Comparison of ENCODE assay signal across 11 mouse cellular contexts in the genomic region with DNA sequence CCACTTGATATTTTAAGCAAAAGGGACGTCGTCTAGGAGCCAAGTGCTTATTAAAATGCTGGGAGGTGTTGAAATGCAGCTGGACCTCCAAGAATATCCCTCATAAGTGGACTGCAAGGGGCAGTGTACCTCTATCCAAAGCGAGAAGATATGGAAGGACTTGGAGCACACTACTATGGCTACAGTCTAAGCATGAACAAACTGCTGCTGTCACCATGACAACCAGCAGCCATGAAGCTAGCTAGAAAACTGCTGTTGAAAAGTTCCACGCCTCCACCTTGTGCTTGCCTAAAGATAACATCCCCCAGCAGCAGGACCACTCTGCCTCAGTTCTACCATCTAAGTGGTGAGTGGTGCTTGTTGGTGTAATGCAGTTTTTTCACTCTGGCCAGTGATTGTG.
DNase-seq lines count a peak whose midpoint lies in the region; ATAC-seq and TF ChIP-seq lines count a peak whose summit lies in the region.
"Had no signal": no experiment of that assay in that cellular context is flagged by ENCODE, and none has a peak within 500 bp of the region (broad histone marks: within the 10 kb centered on the region; RNA-seq: fewer than 3 reads in every experiment).

No protein-coding gene starts in this region.

- TF ChIP-seq CTCF in hindbrain, postnatal 0 days (IDR thresholded peaks at IDR 0.05; ENCODE audit: low read depth): no peak
- no peak for TF ChIP-seq CTCF in liver, postnatal 0 days (IDR thresholded peaks at IDR 0.05; ENCODE audit: low read depth)

- no peak overlapping the region for H3K4me2 ChIP-seq in hindbrain, embryonic 13.5 days
- H3K4me2 ChIP-seq in hindbrain, postnatal 0 days (ENCODE audit: low read depth, low read length): no peak overlapping the region
- no peak overlapping the region for H3K4me2 ChIP-seq in liver, postnatal 0 days (ENCODE audit: low read depth, low read length)
- H3K4me2 ChIP-seq: embryonic facial prominence, embryonic 13.5 days; limb, embryonic 15.5 days had no signal

- no peak overlapping the region for H3K27ac ChIP-seq in hindbrain, embryonic 10.5 days
- no peak overlapping the region for H3K27ac ChIP-seq in hindbrain, embryonic 13.5 days
- H3K27ac ChIP-seq in hindbrain, postnatal 0 days: no peak overlapping the region
- no peak overlapping the region for H3K27ac ChIP-seq in liver, postnatal 0 days (ENCODE audit: low read depth)
- H3K27ac ChIP-seq: embryonic facial prominence, embryonic 13.5 days; limb, embryonic 15.5 days had no signal

- no peaks in the 10 kb centered on the region for H3K36me3 ChIP-seq in hindbrain, embryonic 10.5 days
- H3K36me3 ChIP-seq in hindbrain, embryonic 13.5 days: no peaks in the 10 kb centered on the region
- no peaks in the 10 kb centered on the region for H3K36me3 ChIP-seq in hindbrain, postnatal 0 days (ENCODE audit: insufficient read depth, low read length)
- no peaks in the 10 kb centered on the region for H3K36me3 ChIP-seq in liver, postnatal 0 days (replicated peaks; ENCODE audit: insufficient read depth, low read length)
- H3K36me3 ChIP-seq: embryonic facial prominence, embryonic 13.5 days; limb, embryonic 15.5 days had no signal

- no peak overlapping the region for H3K9ac ChIP-seq in hindbrain, embryonic 13.5 days
- H3K9ac ChIP-seq in hindbrain, postnatal 0 days (replicated peaks; ENCODE audit: low read length): no peak overlapping the region
- no peak overlapping the region for H3K9ac ChIP-seq in liver, postnatal 0 days (replicated peaks)
- H3K9ac ChIP-seq: embryonic facial prominence, embryonic 13.5 days; limb, embryonic 15.5 days had no signal

- peak; percentile 6 for DNase-seq in hindbrain, embryonic 10.5 days (ENCODE audit: low spot score)
- peak; percentile 32 for DNase-seq in embryo, embryonic 11 days
- DNase-seq in hindbrain, postnatal 0 days (ENCODE audit: low spot score): peak; percentile 70
- peak; percentile 72 for DNase-seq in right cerebral cortex, adult 18-20 months
- DNase-seq in adrenal gland, postnatal 14 days: no peak
- DNase-seq in kidney, postnatal 10 days: no peak
- no peak for DNase-seq in liver, postnatal 0 days

- no peak overlapping the region for H3K4me3 ChIP-seq in hindbrain, embryonic 10.5 days
- no peak overlapping the region for H3K4me3 ChIP-seq in hindbrain, embryonic 13.5 days
- H3K4me3 ChIP-seq in hindbrain, postnatal 0 days (ENCODE audit: low read length): no peak overlapping the region
- H3K4me3 ChIP-seq in liver, postnatal 0 days (ENCODE audit: low read depth, low read length): no peak overlapping the region
- H3K4me3 ChIP-seq: embryonic facial prominence, embryonic 13.5 days; limb, embryonic 15.5 days; myocyte had no signal

- no peaks in the 10 kb centered on the region for H3K9me3 ChIP-seq in hindbrain, embryonic 10.5 days
- H3K9me3 ChIP-seq in hindbrain, embryonic 13.5 days: no peaks in the 10 kb centered on the region
- H3K9me3 ChIP-seq in hindbrain, postnatal 0 days (ENCODE audit: low read length): no peaks in the 10 kb centered on the region
- H3K9me3 ChIP-seq in liver, postnatal 0 days (ENCODE audit: low read length): no peaks in the 10 kb centered on the region
- H3K9me3 ChIP-seq: embryonic facial prominence, embryonic 13.5 days; limb, embryonic 15.5 days had no signal

- no peak for ATAC-seq in hindbrain, embryonic 13.5 days (ENCODE audit: low FRiP score)
- ATAC-seq in hindbrain, postnatal 0 days: peak; percentile 72; the same call in 1 of the 2 replicates
- ATAC-seq in liver, postnatal 0 days: no peak

- 64% methylated on average over 4 of the region's 4 CpGs for WGBS in hindbrain, embryonic 10.5 days
- 49% methylated on average over 4 of the region's 4 CpGs for WGBS in hindbrain, embryonic 13.5 days
- 38% methylated on average over 4 of the region's 4 CpGs for WGBS in hindbrain, postnatal 0 days
- WGBS in liver, postnatal 0 days (ENCODE audit: insufficient replicate concordance): 51% methylated on average over 4 of the region's 4 CpGs

- peaks cover 4% of the 10 kb centered on the region; the same call in 1 of the 2 replicates for H3K4me1 ChIP-seq in hindbrain, embryonic 10.5 days (replicated peaks)
- H3K4me1 ChIP-seq in hindbrain, embryonic 13.5 days (replicated peaks): 0 out of 2 replicates have a peak, but pooled peaks cover 4% of the 10 kb centered on the region
- H3K4me1 ChIP-seq in hindbrain, postnatal 0 days (ENCODE audit: insufficient read depth, low read length): no peaks in the 10 kb centered on the region
- H3K4me1 ChIP-seq in liver, postnatal 0 days (ENCODE audit: insufficient read depth): no peaks in the 10 kb centered on the region
- H3K4me1 ChIP-seq: embryonic facial prominence, embryonic 13.5 days; limb, embryonic 15.5 days had no signal

- no peaks in the 10 kb centered on the region for H3K27me3 ChIP-seq in hindbrain, embryonic 10.5 days (ENCODE audit: insufficient read depth, poor library complexity, severe bottlenecking)
- no peaks in the 10 kb centered on the region for H3K27me3 ChIP-seq in hindbrain, embryonic 13.5 days
- no peaks in the 10 kb centered on the region for H3K27me3 ChIP-seq in hindbrain, postnatal 0 days (ENCODE audit: insufficient read depth, low read length)
- no peaks in the 10 kb centered on the region for H3K27me3 ChIP-seq in liver, postnatal 0 days (ENCODE audit: insufficient read depth, low read length)
- H3K27me3 ChIP-seq: embryonic facial prominence, embryonic 13.5 days; limb, embryonic 15.5 days had no signal

- no peak for TF ChIP-seq EP300 in liver, postnatal 0 days (IDR thresholded peaks at IDR 0.05; ENCODE audit: low read depth)

Comparison
In these comparisons a context has a peak if more than half of its experiments do, and no peak if none do; other contexts are left out.
1. DNase-seq: peak in hindbrain, embryonic 10.5 days (single experiment), embryo, embryonic 11 days (single experiment), hindbrain, postnatal 0 days (single experiment) and right cerebral cortex, adult 18-20 months (single experiment); none in adrenal gland, postnatal 14 days (single experiment), kidney, postnatal 10 days (single experiment) and liver, postnatal 0 days (single experiment).